Mouse (Mus musculus) small intestine, adult 2 months (tissue): ENCODE measurements at regions not wholly inside any gene's neighbourhood (a gene's known extent, or its start where the extent isn't known, plus 50 kb on each side); places are given as distances from the start of the nearest gene placed in this dataset.

Experiments
- CTCF ChIP-seq: fragments of 200-500 bp; IDR thresholded peaks from 2 replicates; pipeline ENCODE4 v1.5.1; 2012; ENCODE audit warnings: low read depth, mild to moderate bottlenecking, control low read depth, inconsistent platforms, low read length, moderate library complexity, mixed read lengths; ENCODE audit not compliant: insufficient replicate concordance, insufficient read length; ENCODE audit errors: extremely low read depth
- POLR2A ChIP-seq: fragments of 200-500 bp; IDR thresholded peaks from 2 replicates; pipeline ENCODE4 v1.6.1; 2012; ENCODE audit warnings: low read depth, mild to moderate bottlenecking, control low read depth, inconsistent platforms, low read length, moderate library complexity

DNA sequence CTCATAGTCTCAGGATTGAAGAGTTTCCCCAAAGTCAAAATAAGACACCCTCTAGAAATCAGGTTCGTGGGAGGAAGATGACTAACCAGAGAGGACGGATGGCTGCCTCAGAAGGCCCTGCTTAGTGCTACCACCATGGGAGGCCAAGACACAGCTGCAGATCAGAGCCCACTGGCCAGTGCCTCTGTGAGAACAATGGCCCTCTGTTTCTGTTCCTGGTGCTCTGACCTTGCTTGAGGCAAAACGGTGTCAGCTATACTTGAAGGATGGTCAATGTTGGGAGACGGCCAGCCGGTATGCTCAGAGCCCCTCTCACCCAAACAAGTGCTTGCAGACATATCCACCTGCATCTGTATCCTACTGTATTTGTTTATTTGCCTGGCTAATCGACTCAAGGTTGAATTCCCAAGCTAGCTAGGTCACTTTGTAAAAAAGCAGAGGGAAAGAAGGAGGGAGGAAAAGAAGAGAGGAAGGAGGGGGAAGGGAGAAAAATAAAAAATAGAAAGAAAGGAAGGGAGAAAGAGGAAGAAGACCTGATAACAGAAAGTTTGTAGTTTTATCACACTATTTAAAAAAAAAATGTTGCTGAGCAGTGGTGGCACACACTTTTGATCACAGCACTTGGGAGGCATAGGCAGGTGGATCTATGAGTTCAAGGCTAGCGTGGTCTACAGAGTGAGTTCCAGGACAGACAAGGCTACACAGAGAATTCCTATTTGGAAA, 112.7 kb downstream of the Fam204a start:
- TF ChIP-seq CTCF, result no peak
- TF ChIP-seq POLR2A, result no peak
